Comparison of ENCODE assay signal across 9 mouse cellular contexts in genomic region chr7:109218130-109218976, GRCm38 (mm10). TPM values are rescaled to one million over a fixed set of nuclear protein-coding genes. Genes with fewer than 3 reads are reported as not detected.
A peak's percentile ranks its signal among the peaks of the same experiment; 100 is the strongest.
DNase-seq lines count a peak whose midpoint lies in the region; ATAC-seq and TF ChIP-seq lines count a peak whose summit lies in the region.
"Had no signal": no experiment of that assay in that cellular context is flagged by ENCODE, and none has a peak within 500 bp of the region (broad histone marks: within the 10 kb centered on the region; RNA-seq: fewer than 3 reads in every experiment).

No protein-coding gene starts in this region.

- no peak overlapping the region for H3K9ac ChIP-seq in ES-Bruce4 (ENCODE audit: low read depth, poor library complexity, severe bottlenecking)
- H3K9ac ChIP-seq in heart, embryonic 14.5 days (ENCODE audit: low read length) = no peak overlapping the region
- no peak overlapping the region for H3K9ac ChIP-seq in liver, embryonic 14.5 days (replicated peaks)
- H3K9ac ChIP-seq: embryonic facial prominence, embryonic 12.5 days had no signal

- TF ChIP-seq CTCF in ES-Bruce4 (IDR thresholded peaks at IDR 0.05; ENCODE audit: low read depth, low read length) = peak; percentile 77
- TF ChIP-seq CTCF in brain, embryonic 14.5 days (IDR thresholded peaks at IDR 0.05; ENCODE audit: borderline replicate concordance, extremely low read depth, insufficient read depth, insufficient read length) = peak; percentile 83
- peak; percentile 90 for TF ChIP-seq CTCF in liver, embryonic 14.5 days (IDR thresholded peaks at IDR 0.05; ENCODE audit: low read depth)

- no peak overlapping the region for H3K4me3 ChIP-seq in ES-Bruce4 (ENCODE audit: low read depth, low read length)
- H3K4me3 ChIP-seq in heart, embryonic 14.5 days (ENCODE audit: control insufficient read depth in 1 of 2, insufficient read depth in 1 of 2, low read depth in 1 of 2, low read length in 2 of 2) = no peak overlapping the region
- no peak overlapping the region for H3K4me3 ChIP-seq in liver, embryonic 14.5 days (ENCODE audit: insufficient read depth in 1 of 2, low read depth in 2 of 2, low read length in 2 of 2)
- H3K4me3 ChIP-seq: embryonic facial prominence, embryonic 12.5 days had no signal

- TF ChIP-seq EP300 in ES-Bruce4 (IDR thresholded peaks at IDR 0.05; ENCODE audit: insufficient read depth, low read depth, low read length) = no peak
- TF ChIP-seq EP300 in liver, embryonic 14.5 days (IDR thresholded peaks at IDR 0.05; ENCODE audit: low read depth) = no peak

- no peaks in the 10 kb centered on the region for H3K9me3 ChIP-seq in ES-Bruce4 (replicated peaks; ENCODE audit: control insufficient read depth, insufficient read depth, low read length, poor library complexity, severe bottlenecking)
- no peaks in the 10 kb centered on the region for H3K9me3 ChIP-seq in heart, embryonic 14.5 days (ENCODE audit: control insufficient read depth, low read length)
- H3K9me3 ChIP-seq in liver, embryonic 14.5 days (ENCODE audit: control insufficient read depth, low read length) = no peaks in the 10 kb centered on the region
- H3K9me3 ChIP-seq: embryonic facial prominence, embryonic 12.5 days had no signal

- 75% methylated on average over 2 of the region's 2 CpGs for WGBS in heart, embryonic 14.5 days
- 53% methylated on average over 2 of the region's 2 CpGs for WGBS in liver, embryonic 14.5 days (ENCODE audit: insufficient replicate concordance)

- no peak for TF ChIP-seq POLR2A in ES-Bruce4 (IDR thresholded peaks at IDR 0.05; ENCODE audit: insufficient read depth, low read length)
- TF ChIP-seq POLR2A in brain, embryonic 14.5 days (IDR thresholded peaks at IDR 0.05; ENCODE audit: borderline replicate concordance, extremely low read depth, insufficient read depth, insufficient read length, poor library complexity, severe bottlenecking) = no peak

- H3K4me1 ChIP-seq in ES-Bruce4 (ENCODE audit: control insufficient read depth, insufficient read depth, low read length) = no peaks in the 10 kb centered on the region
- H3K4me1 ChIP-seq in heart, embryonic 14.5 days (ENCODE audit: control insufficient read depth in 2 of 2, insufficient read depth in 2 of 2, low read length in 2 of 2) = no peaks in the 10 kb centered on the region
- no peaks in the 10 kb centered on the region for H3K4me1 ChIP-seq in liver, embryonic 14.5 days (replicated peaks; ENCODE audit: control insufficient read depth in 2 of 2, insufficient read depth in 2 of 2, low read length in 1 of 2)

- no peaks in the 10 kb centered on the region for H3K27me3 ChIP-seq in ES-Bruce4 (ENCODE audit: control insufficient read depth, insufficient read depth, low read length, poor library complexity, severe bottlenecking)
- no peaks in the 10 kb centered on the region for H3K27me3 ChIP-seq in heart, embryonic 14.5 days (ENCODE audit: control insufficient read depth, insufficient read depth, low read length)
- no peaks in the 10 kb centered on the region for H3K27me3 ChIP-seq in liver, embryonic 14.5 days (ENCODE audit: control insufficient read depth, insufficient read depth, low read length)
- H3K27me3 ChIP-seq: embryonic facial prominence, embryonic 12.5 days had no signal

- peak; percentile 71; the same call in 1 of the 2 replicates for ATAC-seq in erythroid progenitor cell, adult 5-6 weeks (replicated peaks; ENCODE audit: low FRiP score, poor library complexity, severe bottlenecking)
- ATAC-seq in heart, embryonic 14.5 days (ENCODE audit: insufficient number of reproducible peaks, insufficient read depth, low FRiP score, low read depth) = 0 out of 2 replicates have a peak, but pooled peaks have one; percentile 6
- 0 out of 2 replicates have a peak, but pooled peaks have one; percentile 37 for ATAC-seq in liver, embryonic 14.5 days (ENCODE audit: insufficient read depth)

- H3K4me2 ChIP-seq in heart, embryonic 14.5 days (ENCODE audit: low read length) = no peak overlapping the region
- no peak overlapping the region for H3K4me2 ChIP-seq in liver, embryonic 14.5 days (ENCODE audit: low read depth)
- H3K4me2 ChIP-seq: embryonic facial prominence, embryonic 12.5 days had no signal

- no peak overlapping the region for H3K27ac ChIP-seq in ES-Bruce4 (ENCODE audit: insufficient read depth, low read length)
- no peak overlapping the region for H3K27ac ChIP-seq in heart, embryonic 14.5 days (replicated peaks in 1 of 2; ENCODE audit: control insufficient read depth in 1 of 2, insufficient read depth in 1 of 2, low read depth in 2 of 2, low read length in 2 of 2)
- no peak overlapping the region for H3K27ac ChIP-seq in liver, embryonic 14.5 days
- H3K27ac ChIP-seq: embryonic facial prominence, embryonic 12.5 days had no signal

- DNase-seq in brain, embryonic 14.5 days (ENCODE audit: low read depth) = peak; percentile 91
- DNase-seq in kidney, postnatal 14 days = peak; percentile 79
- peak; percentile 17 to 30 (median 22) for DNase-seq in liver, embryonic 14.5 days (ENCODE audit: low read depth in 3 of 3, low spot score in 3 of 3)
- peak; percentile 75 for DNase-seq in ovary, postnatal 36 days (ENCODE audit: low spot score)
- peak; percentile 19 to 42 for DNase-seq in thymus, postnatal 36 days

- H3K36me3 ChIP-seq in ES-Bruce4 (ENCODE audit: control insufficient read depth, insufficient read depth, low read length, poor library complexity, severe bottlenecking) = no peaks in the 10 kb centered on the region
- no peaks in the 10 kb centered on the region for H3K36me3 ChIP-seq in heart, embryonic 14.5 days (ENCODE audit: control insufficient read depth, insufficient read depth, low read length)
- H3K36me3 ChIP-seq in liver, embryonic 14.5 days (replicated peaks; ENCODE audit: control insufficient read depth, insufficient read depth, low read depth) = no peaks in the 10 kb centered on the region
- H3K36me3 ChIP-seq: embryonic facial prominence, embryonic 12.5 days had no signal

RNA-seq across cellular contexts. Expression of gene Lmo1, which starts 43.3 kb away (rescaled TPM):
- 1.3 and 2.0 TPM in 2 replicates for polyA plus RNA-seq in ES-Bruce4 (2011; ENCODE audit: insufficient read depth, insufficient read length, low read depth, missing spikeins)
- 131 and 176 TPM in 2 replicates for polyA plus RNA-seq in brain, embryonic 14.5 days (2012; rRNA removed)
- not detected in 2 replicates for total RNA-seq in erythroid progenitor cell, adult 5-6 weeks (2015; ENCODE audit: low replicate concordance)
- not detected in 2 replicates for total RNA-seq in erythroid progenitor cell, adult 5-6 weeks (2017; ENCODE audit: low replicate concordance)
- 1.9 and 2.6 TPM in 2 replicates for polyA plus RNA-seq in heart, embryonic 14.5 days (2014; fragmentation: Nextera tagmentation; extraction: Ambion mirVana)
- 0.71 and 0.78 TPM in 2 replicates for polyA plus RNA-seq in liver, embryonic 14.5 days (2012; rRNA removed)
- 0.75 and 0.96 TPM in 2 replicates for polyA plus RNA-seq in liver, embryonic 14.5 days (2014; fragmentation: Nextera tagmentation; extraction: Ambion mirVana)

Comparison
In these comparisons a context has a peak if more than half of its experiments do, and no peak if none do; other contexts are left out.
1. DNase-seq: peak in every context shown above with its lines; median percentile 91 in brain, embryonic 14.5 days; 79 in kidney, postnatal 14 days; 75 in ovary, postnatal 36 days; 30 in thymus, postnatal 36 days; 22 in liver, embryonic 14.5 days.
2. ATAC-seq: peak in every context shown above with its lines; median percentile 71 in erythroid progenitor cell, adult 5-6 weeks; 37 in liver, embryonic 14.5 days; 6 in heart, embryonic 14.5 days.
3. RNA of gene Lmo1, which starts 43.3 kb away (polyA plus RNA-seq): 131 to 176 TPM in brain, embryonic 14.5 days; 1.9 to 2.6 TPM in heart, embryonic 14.5 days, 1.3 to 2.0 TPM in ES-Bruce4 and 0.71 to 0.96 TPM in liver, embryonic 14.5 days; every median in the first group is over 10 times any median in the second.
4. Peak in every context shown above with its lines, with median percentiles within 50 percentile points of each other: CTCF ChIP-seq.